Mouse (Mus musculus) cerebellum, postnatal 10 days (tissue): ENCODE measurements around the gene Glis3.

Experiments
- DNase-seq, 2 experiments: peaks; one replicate each; pipeline ENCODE4 v3.0.0; 2021; ENCODE audit warnings: mixed read lengths in 2 of 2

The Glis3 gene

DNA sequence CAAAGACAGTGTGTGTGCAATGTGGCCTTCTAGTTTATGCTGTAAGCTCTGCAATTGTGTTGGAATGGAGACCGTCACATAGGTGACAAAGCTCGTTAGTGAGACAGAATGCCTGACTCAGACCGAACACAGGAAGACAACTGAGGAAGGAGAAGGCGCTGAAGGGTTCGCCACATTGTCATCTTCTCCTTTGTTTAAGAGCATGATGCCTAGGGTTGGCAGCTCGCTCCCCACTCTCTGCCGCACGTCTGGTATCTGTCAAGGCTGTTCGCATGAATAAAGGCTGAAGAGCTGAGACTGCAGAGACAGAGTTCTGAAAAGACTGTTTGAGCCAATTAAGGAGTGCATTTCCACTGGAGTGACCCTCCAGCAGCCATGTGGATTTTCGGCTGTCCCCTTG is 452.4 kb downstream of the Glis3 start:
- DNase-seq: no peak

DNA sequence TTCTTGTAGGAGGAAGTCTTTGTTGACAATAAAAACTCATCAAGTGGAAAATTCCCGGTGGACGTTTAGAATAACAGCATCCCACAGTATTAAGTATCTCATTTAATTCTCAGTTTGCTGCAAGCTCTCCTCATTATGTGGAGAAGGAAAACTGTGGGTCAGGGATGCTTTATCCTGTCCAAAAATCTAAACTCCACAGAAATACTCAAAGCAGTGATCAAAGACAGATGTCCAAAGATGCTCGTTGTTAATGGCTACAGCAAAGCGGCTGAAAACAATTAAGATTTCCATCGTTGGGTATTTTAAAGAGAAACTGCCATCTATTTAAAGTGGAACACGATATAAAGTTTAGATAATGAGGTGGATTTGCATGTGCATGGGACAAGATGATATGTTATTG is 454.2 kb downstream of the Glis3 start:
- no peak for DNase-seq

DNA sequence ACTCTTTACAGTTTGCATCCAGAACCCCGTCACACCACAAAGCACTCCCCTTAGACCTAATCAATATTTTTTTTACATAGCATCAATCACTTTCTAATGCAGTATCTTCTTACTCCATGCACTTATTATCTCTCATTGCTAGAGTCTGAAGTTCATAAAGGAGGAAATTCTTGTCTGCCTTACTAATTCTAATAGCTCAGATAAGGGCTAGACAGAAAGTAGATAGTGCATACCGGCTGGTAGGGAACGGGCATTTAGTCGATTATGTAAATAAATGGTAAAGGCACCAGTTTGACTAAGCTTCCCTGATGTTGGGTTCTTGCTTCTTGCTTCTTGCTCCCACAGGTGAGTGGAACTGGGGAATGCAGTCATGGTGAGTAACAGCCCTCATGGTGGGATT is 468.2 kb downstream of the Glis3 start:
- DNase-seq: no peak
